Mouse (Mus musculus) CD4-positive, CD25-positive, alpha-beta regulatory T cell, adult 4 months (primary cell): ENCODE results near the gene Rela. TPM values are rescaled to one million over a fixed set of nuclear protein-coding genes. Genes with fewer than 3 reads are reported as not detected.

Experiments used
- ATAC-seq: one replicate; pipeline ENCODE4 v1.8.0; 2017
- polyA plus RNA-seq, 2 experiments: library from polyadenylated mRNA; unstranded; fragments of 100-300 nt; shearing (Covaris generic); gene quantifications; one replicate each; pipeline ENCODE4 v1.2.1; 2017

The Rela gene
- polyA plus RNA-seq = 100 to 1,000 TPM; 111 to 174 TPM

- ATAC-seq = peak; percentile 86
These were observed at the start of gene Rela for GRCm38 (mm10) chr19:5637069-5638047. TSS of gene Rela (plus strand) at chr19:5637483.

GRCm38 (mm10) chr19:5589159-5589558, 48.1 kb upstream of the Rela start:
- no peak for ATAC-seq

DNA sequence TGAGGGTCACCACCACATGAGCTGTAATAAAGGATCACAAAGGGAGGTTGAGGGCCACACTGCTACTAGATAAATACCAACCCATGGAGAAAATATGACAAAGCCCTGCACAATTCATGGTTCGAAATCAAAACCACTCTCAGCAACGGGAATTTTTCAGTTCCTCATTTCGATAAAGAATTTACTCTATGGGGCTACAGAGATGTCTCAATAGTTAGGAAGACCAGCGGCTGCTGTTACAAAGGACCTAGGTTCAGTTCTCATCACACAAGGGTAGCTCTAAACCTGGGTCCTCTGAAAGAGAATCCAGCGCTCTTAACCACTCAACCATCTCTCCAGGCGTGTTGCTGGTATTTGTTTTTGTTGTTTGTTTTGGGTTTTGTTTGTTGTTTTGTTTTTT, 45.4 kb upstream of the Rela start:
- ATAC-seq = no peak

GRCm38 (mm10) chr19:5599224-5599623, 38.1 kb upstream of the Rela start:
- ATAC-seq = no peak

GRCm38 (mm10) chr19:5601752-5602541, 35.3 kb upstream of the Rela start, which contains the start of gene Rnaseh2c:
TSS of gene Rnaseh2c (plus strand) at chr19:5601873.
- peak; percentile 99 for ATAC-seq

GRCm38 (mm10) chr19:5603664-5604063, 33.6 kb upstream of the Rela start:
- no peak for ATAC-seq

DNA sequence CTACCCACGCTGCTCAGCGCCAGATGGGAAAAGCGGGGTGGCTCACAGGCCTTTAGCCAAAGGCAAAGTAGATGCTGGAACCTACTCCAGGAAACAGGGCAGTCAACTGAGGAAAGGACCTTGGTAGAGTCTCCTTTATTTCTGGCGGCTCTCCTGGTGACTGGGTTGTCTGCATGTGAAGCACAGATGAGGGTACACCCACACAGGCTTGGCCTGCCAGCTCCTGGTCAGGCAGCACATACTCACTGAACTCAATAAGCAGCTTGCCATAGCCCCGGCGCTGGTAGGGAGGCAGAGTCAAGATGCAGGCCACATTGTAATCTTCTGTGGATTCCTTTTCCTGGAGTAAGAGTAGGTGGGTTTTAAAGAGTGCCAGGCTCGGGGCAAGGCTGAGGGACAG, 32.2 kb upstream of the Rela start:
- no peak for ATAC-seq

- no peak for ATAC-seq
These were observed 31.1 kb upstream of the Rela start for GRCm38 (mm10) chr19:5606196-5606595.

DNA sequence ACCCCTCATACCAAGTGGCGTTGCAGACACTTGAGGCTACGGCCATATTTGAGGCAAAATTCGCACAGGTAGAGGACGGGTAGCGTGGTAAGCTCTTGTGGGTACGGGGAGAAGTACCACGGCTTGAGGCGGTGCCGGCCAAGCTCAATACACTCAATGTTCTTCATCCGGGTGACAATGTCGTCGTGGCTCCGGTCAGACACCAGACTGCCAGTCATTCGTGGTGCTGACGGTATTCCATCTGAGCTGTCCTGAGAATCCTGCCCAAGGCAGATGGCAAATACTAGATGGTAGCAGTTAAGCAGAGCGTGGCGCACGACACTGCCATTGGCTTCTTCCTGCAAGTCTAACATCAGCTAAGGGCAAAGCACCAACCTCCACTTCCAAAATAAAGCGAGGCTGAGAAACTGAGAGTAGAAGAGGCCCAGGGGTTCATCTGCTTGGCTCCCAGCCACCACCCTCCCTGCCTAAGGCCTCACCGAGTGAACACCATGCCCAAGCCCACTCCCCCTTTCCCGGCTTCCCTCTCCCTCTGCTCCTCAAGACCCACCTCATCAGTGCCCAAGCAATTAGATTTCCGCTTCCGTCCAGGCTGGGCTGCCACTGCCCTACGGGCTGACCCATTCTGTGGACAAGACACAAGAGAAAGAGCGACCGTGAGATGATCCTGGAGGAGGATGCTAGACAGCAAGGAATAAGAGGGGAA, 29.4 kb upstream of the Rela start:
- no peak for ATAC-seq

DNA sequence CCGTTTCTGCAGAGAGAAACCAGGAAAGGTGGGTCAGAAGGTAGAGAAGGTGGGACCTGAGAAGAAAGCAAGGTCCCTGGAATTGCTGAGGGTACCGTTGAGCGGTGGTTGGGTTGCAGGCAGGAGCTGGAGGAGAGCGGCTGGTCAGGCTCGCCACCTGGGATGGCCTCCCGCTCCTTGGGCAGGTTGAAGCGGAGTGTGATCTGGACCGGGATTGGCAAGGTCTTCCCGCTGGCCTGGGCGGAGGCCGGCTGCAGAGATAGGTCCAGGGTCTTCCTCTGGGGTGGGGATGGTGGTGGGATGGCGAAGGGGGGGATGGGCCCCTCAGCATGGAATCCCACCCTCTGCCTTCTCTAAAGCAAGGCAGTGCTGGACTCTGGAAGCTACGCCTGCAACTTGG, 28.6 kb upstream of the Rela start:
- no peak for ATAC-seq

GRCm38 (mm10) chr19:5609171-5609546, 28.1 kb upstream of the Rela start:
- ATAC-seq = no peak

- peak; percentile 97 for ATAC-seq
These were observed 27.5 kb upstream of the Rela start, which contains the start of gene Kat5 for GRCm38 (mm10) chr19:5609547-5610404. TSS of gene Kat5 (minus strand) at chr19:5610237.

DNA sequence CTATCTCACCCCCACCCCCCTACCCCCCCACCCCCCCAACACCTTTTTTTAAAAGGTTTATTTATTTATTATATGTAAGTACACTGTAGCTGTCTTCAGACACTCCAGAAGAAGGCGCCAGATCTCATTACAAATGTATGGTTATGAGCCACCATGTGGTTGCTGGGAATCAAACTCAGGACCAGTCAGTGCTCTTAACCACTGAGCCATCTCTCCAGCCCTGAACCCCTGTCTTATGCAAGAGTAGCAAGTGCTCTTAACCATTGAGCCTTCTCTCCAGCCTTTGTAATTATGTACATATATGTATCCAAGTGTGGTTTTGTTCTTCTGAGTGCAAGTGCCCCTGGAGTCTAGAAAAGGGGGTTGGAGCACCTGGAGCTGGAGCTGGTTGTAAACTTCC, 25.3 kb upstream of the Rela start:
- no peak for ATAC-seq

- ATAC-seq = no peak
These were observed 24.4 kb upstream of the Rela start for GRCm38 (mm10) chr19:5612762-5613411.

DNA sequence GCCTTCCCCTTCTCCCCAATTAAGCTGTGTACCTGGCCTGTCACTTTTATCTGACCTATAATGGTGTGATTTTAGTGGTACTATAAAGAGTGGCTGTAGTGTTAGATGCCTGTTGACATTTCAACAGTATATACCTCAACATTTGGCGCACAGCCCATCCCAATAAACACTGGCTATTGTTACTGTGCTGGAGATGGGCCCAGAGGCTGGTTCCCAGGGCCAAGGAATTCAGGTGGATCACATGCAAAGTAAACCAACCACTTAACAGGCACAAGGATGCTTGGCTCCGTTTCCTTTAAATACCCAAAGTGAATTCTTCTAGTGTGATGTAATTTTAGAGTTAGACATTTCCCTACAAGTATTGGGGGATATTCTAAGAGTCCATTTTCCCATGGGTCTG, 22.3 kb upstream of the Rela start:
- ATAC-seq = no peak

GRCm38 (mm10) chr19:5620007-5620406, 17.3 kb upstream of the Rela start:
- ATAC-seq = no peak

DNA sequence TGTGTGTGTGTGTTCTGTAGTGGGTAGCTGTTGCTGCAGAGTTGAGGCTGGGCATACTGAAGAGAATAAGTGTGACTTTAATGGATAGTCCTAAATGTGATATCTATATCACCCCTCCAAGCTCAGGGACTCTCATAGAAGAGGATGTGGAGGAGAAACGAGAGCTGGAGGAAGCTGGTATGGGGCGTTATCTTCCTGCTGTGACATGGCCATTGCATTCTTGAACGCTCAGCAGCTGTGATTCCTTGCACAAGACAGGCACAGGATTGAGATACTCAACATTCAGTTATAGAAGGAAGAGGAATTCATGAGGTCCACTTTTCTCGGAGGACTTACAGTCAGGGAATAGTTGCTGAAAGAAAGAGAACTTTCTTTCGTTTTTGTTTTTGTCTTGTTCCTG, 15.4 kb upstream of the Rela start:
- no peak for ATAC-seq

DNA sequence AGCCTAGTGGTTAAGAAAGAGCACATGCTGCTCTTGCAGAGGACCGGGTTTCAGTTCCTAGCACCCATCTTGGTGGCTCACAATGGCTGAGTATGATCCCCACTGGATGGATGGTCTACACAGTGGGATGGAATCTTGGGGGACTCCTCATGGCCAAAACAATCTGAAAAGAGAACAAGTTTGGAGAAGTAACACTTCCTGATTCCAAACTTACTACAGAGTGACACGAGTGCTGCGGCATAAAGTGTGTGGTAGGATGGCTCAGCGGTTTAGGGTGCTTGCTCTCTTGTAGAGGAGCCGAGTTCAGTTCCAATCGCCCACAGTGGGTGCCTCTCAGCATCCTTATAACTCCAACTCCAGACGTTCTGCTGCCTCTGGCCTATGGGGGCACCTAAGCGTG, 12.0 kb upstream of the Rela start:
- no peak for ATAC-seq

DNA sequence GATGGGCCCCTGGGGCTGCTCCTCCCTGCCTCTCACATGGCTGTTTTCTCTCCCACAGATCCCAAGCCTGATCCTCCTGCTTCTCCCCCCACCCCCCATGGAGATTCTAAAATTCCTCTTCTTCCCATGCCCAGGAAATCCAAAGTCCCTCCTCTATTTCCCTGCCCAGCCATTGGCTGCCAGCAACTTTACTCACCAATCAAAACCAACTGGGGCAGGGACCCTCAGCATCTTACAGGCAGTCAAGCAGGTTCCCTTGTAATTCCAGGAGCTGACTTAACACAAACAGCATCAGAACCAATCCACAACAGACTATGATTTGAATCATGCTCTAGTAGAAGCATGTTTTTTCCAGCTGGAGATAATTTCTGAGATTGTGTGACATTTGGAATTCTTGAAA, 7.4 kb upstream of the Rela start:
- no peak for ATAC-seq

GRCm38 (mm10) chr19:5632120-5632519, 5.2 kb upstream of the Rela start:
- no peak for ATAC-seq

- no peak for ATAC-seq
These were observed 1.2 kb upstream of the Rela start for GRCm38 (mm10) chr19:5636036-5636570.
